In genomic region chr1:130170290-130170689, GRCm38 (mm10) we compare ENCODE assay signal across 13 mouse cellular contexts.
"Had no signal": no experiment of that assay in that cellular context is flagged by ENCODE, and none has a peak within 500 bp of the region (broad histone marks: within the 10 kb centered on the region; RNA-seq: fewer than 3 reads in every experiment).

No protein-coding gene starts in this region.

- H3K4me2 ChIP-seq: limb, embryonic 12.5 days; liver, embryonic 13.5 days; lung, embryonic 15.5 days; neural tube, embryonic 13.5 days had no signal

- H3K9ac ChIP-seq: limb, embryonic 12.5 days; liver, embryonic 13.5 days; liver, postnatal 0 days; lung, embryonic 15.5 days; neural tube, embryonic 13.5 days had no signal

- DNase-seq: kidney, adult 9 months; kidney, postnatal 4 days; liver; liver, embryonic 13.5 days; liver, postnatal 0 days; right cerebral cortex, postnatal 14 days; thymus, postnatal 4 days had no signal

- H3K9me3 ChIP-seq: limb, embryonic 12.5 days; liver, embryonic 13.5 days; lung, embryonic 15.5 days; neural tube, embryonic 13.5 days had no signal

- H3K27ac ChIP-seq: kidney, postnatal 0 days; layer of hippocampus, adult 2 months; limb, embryonic 12.5 days; liver, embryonic 13.5 days; lung, embryonic 15.5 days; neural tube, embryonic 13.5 days had no signal

- ATAC-seq: intestine, postnatal 0 days; liver, postnatal 0 days had no signal

- H3K27me3 ChIP-seq: limb, embryonic 12.5 days; liver, embryonic 13.5 days; lung, embryonic 15.5 days; neural tube, embryonic 13.5 days had no signal

- H3K36me3 ChIP-seq: limb, embryonic 12.5 days; liver, embryonic 13.5 days; lung, embryonic 15.5 days; neural tube, embryonic 13.5 days had no signal

- H3K4me1 ChIP-seq: limb, embryonic 12.5 days; liver, embryonic 13.5 days; lung, embryonic 15.5 days; neural tube, embryonic 13.5 days had no signal

- H3K4me3 ChIP-seq: layer of hippocampus, adult 2 months; limb, embryonic 12.5 days; liver, embryonic 13.5 days; lung, embryonic 15.5 days; neural tube, embryonic 13.5 days had no signal
